Mouse (Mus musculus) bone marrow, adult 2 months (tissue): ENCODE data around the gene 3110082I17Rik.

Experiments
- CTCF ChIP-seq: fragments of 200-500 bp; IDR thresholded peaks from 2 replicates; pipeline ENCODE4 v1.5.1; 2011; ENCODE audit warnings: low read length, control low read depth; ENCODE audit not compliant: control insufficient read depth, insufficient read depth
- POLR2A ChIP-seq: fragments of 200-500 bp; IDR thresholded peaks from 2 replicates; pipeline ENCODE4 v1.6.1; 2011; ENCODE audit warnings: low read depth, mild to moderate bottlenecking, control low read depth, low read length, borderline replicate concordance; ENCODE audit not compliant: control insufficient read depth

GRCm38 (mm10) chr5:139483171-139483848 is 23.0 kb upstream of the 3110082I17Rik start:
- TF ChIP-seq POLR2A, result no peak
- no peak for TF ChIP-seq CTCF
